Mouse (Mus musculus) kidney, embryonic 16.5 days (tissue): ENCODE measurements around the gene Tubd1. TPM values are rescaled to one million over a fixed set of nuclear protein-coding genes. Genes with fewer than 3 reads are reported as not detected.

ENCODE experiments used
- ATAC-seq: fragments of 200-750 bp; cut with Nextera tagmentation; 2 replicates; pipeline ENCODE4 v1.8.0; 2017; ENCODE audit warnings: moderate TSS enrichment; ENCODE audit not compliant: low FRiP score, low TSS enrichment
- H3K27ac ChIP-seq: fragments of 300-500 bp; sonication (generic); 2 replicates; pipeline ENCODE4 v1.5.1; 2014; ENCODE audit warnings: low read length
- H3K27me3 ChIP-seq: fragments of 300-500 bp; sonication (generic); 2 replicates; pipeline ENCODE4 v1.6.1; 2014; ENCODE audit warnings: low read length, control low read depth, mixed read lengths; ENCODE audit not compliant: insufficient read depth
- H3K36me3 ChIP-seq: fragments of 300-500 bp; sonication (generic); 2 replicates; pipeline ENCODE4 v1.6.1; 2014; ENCODE audit warnings: low read length, control low read depth, mixed read lengths; ENCODE audit not compliant: insufficient read depth
- H3K4me1 ChIP-seq: fragments of 300-500 bp; sonication (generic); 2 replicates; pipeline ENCODE4 v1.6.1; 2014; ENCODE audit warnings: low read length, control low read depth, mixed read lengths; ENCODE audit not compliant: insufficient read depth
- H3K4me2 ChIP-seq: fragments of 300-500 bp; sonication (generic); replicated peaks from 2 replicates; pipeline ENCODE4 v1.6.1; 2014; ENCODE audit warnings: low read depth, low read length
- H3K4me3 ChIP-seq: fragments of 300-500 bp; sonication (generic); 2 replicates; pipeline ENCODE4 v1.5.1; 2014; ENCODE audit warnings: mild to moderate bottlenecking, low read length
- H3K9ac ChIP-seq: fragments of 300-500 bp; sonication (generic); replicated peaks from 2 replicates; pipeline ENCODE4 v1.6.1; 2014; ENCODE audit warnings: low read length
- H3K9me3 ChIP-seq: fragments of 300-500 bp; sonication (generic); 2 replicates; pipeline ENCODE4 v1.6.1; 2016; ENCODE audit warnings: low read length, control low read depth
- WGBS: fragments of 180-500 bp; shearing (Covaris S2); extraction: QIAGEN DNeasy Blood & Tissue Kit; methylation state at CpG from one replicate; pipeline ENCODE4 v1.1.7; 2014; 5-methylcytosine and 5-hydroxymethylcytosine counted together
- polyA plus RNA-seq: library from polyadenylated mRNA; unstranded; fragments of >200 nt; fragmentation: Nextera tagmentation; extraction: Ambion mirVana; gene quantifications from 2 replicates; pipeline ENCODE4 v1.2.1, GENCODE M21; 2015

Tubd1 gene
- polyA plus RNA-seq, 1 experiment from 2014 or later, result 13.6 TPM

GRCm38 (mm10) chr11:86545556-86545955, 765 bp downstream of the Tubd1 start:
- no peaks in the 10 kb centered on the region for H3K9me3 ChIP-seq
- H3K4me3 ChIP-seq, result peak overlapping the region; percentile 94
- WGBS, result 75% methylated on average over 8 of the region's 8 CpGs
- no peak for ATAC-seq
- peaks cover 22% of the 10 kb centered on the region; the same call in 1 of the 2 replicates for H3K4me1 ChIP-seq
- H3K9ac ChIP-seq, result peak overlapping the region; percentile 68
- H3K27me3 ChIP-seq, result no peaks in the 10 kb centered on the region
- peak overlapping the region; percentile 61; the same call in 1 of the 2 replicates for H3K27ac ChIP-seq
- H3K4me2 ChIP-seq, result peak overlapping the region; percentile 66
- H3K36me3 ChIP-seq, result peaks cover 9% of the 10 kb centered on the region; the same call in 1 of the 2 replicates

GRCm38 (mm10) chr11:86547412-86547811, 2.6 kb downstream of the Tubd1 start:
- H3K4me3 ChIP-seq, result no peak overlapping the region
- H3K36me3 ChIP-seq, result peaks cover 9% of the 10 kb centered on the region; the same call in 1 of the 2 replicates
- no peak overlapping the region for H3K27ac ChIP-seq
- no peaks in the 10 kb centered on the region for H3K9me3 ChIP-seq
- no peak overlapping the region for H3K9ac ChIP-seq
- ATAC-seq, result no peak
- no peaks in the 10 kb centered on the region for H3K27me3 ChIP-seq
- no peak overlapping the region for H3K4me2 ChIP-seq
- WGBS, result 100% methylated on average over 1 of the region's 1 CpGs
- peaks cover 16% of the 10 kb centered on the region; the same call in 1 of the 2 replicates for H3K4me1 ChIP-seq

GRCm38 (mm10) chr11:86553525-86553924, 8.7 kb downstream of the Tubd1 start:
- H3K9ac ChIP-seq, result no peak overlapping the region
- no peak overlapping the region for H3K4me3 ChIP-seq
- H3K9me3 ChIP-seq, result no peaks in the 10 kb centered on the region
- WGBS, result 90% methylated on average over 6 of the region's 6 CpGs
- no peaks in the 10 kb centered on the region for H3K27me3 ChIP-seq
- no peaks in the 10 kb centered on the region for H3K4me1 ChIP-seq
- no peak for ATAC-seq
- H3K4me2 ChIP-seq, result no peak overlapping the region
- peaks cover 15% of the 10 kb centered on the region; the same call in 1 of the 2 replicates for H3K36me3 ChIP-seq
- H3K27ac ChIP-seq, result no peak overlapping the region

- no peak overlapping the region for H3K27ac ChIP-seq
- 68% methylated on average over 4 of the region's 4 CpGs for WGBS
- H3K4me2 ChIP-seq, result no peak overlapping the region
- ATAC-seq, result no peak
- no peaks in the 10 kb centered on the region for H3K9me3 ChIP-seq
- no peaks in the 10 kb centered on the region for H3K27me3 ChIP-seq
- peaks cover 9% of the 10 kb centered on the region; the same call in 1 of the 2 replicates for H3K36me3 ChIP-seq
- H3K4me1 ChIP-seq, result no peaks in the 10 kb centered on the region
- H3K9ac ChIP-seq, result no peak overlapping the region
- H3K4me3 ChIP-seq, result no peak overlapping the region
These were observed 13.5 kb downstream of the Tubd1 start for GRCm38 (mm10) chr11:86558258-86558657.

- no peak overlapping the region for H3K4me3 ChIP-seq
- no peak; the same call in 1 of the 2 replicates for ATAC-seq
- WGBS, result 68% methylated on average over 3 of the region's 3 CpGs
- 0 out of 2 replicates have a peak, but pooled peaks cover 6% of the 10 kb centered on the region for H3K36me3 ChIP-seq
- no peaks in the 10 kb centered on the region for H3K9me3 ChIP-seq
- H3K27ac ChIP-seq, result no peak overlapping the region
- H3K4me1 ChIP-seq, result peaks cover 22% of the 10 kb centered on the region
- no peak overlapping the region for H3K9ac ChIP-seq
- H3K27me3 ChIP-seq, result no peaks in the 10 kb centered on the region
- no peak overlapping the region for H3K4me2 ChIP-seq
These were observed 23.6 kb downstream of the Tubd1 start for GRCm38 (mm10) chr11:86568425-86568824.

GRCm38 (mm10) chr11:86570261-86570746, 25.5 kb downstream of the Tubd1 start:
- Histone ChIP-seq H3K36me3 (0 out of 2 replicates have a peak, but pooled peaks cover 6% of the 10 kb centered on the region), H3K9me3 (no peaks in the 10 kb centered on the region), H3K4me3 (no peak overlapping the region), H3K27ac (peak overlapping the region; percentile 2; the same call in 1 of the 2 replicates), H3K4me2 (no peak overlapping the region), H3K9ac (no peak overlapping the region), H3K27me3 (no peaks in the 10 kb centered on the region), H3K4me1 (peaks cover 22% of the 10 kb centered on the region)
- ATAC-seq, result no peak
- 27% methylated on average over 9 of the region's 9 CpGs for WGBS

- Histone ChIP-seq H3K4me3 (no peak overlapping the region), H3K9ac (no peak overlapping the region; the same call in 1 of the 2 replicates), H3K4me2 (peak overlapping the region; percentile 22; the same call in 1 of the 2 replicates), H3K36me3 (0 out of 2 replicates have a peak, but pooled peaks cover 6% of the 10 kb centered on the region), H3K4me1 (peaks cover 27% of the 10 kb centered on the region), H3K27ac (peak overlapping the region; percentile 76), H3K27me3 (no peaks in the 10 kb centered on the region), H3K9me3 (no peaks in the 10 kb centered on the region)
- WGBS, result 35% methylated on average over 15 of the region's 15 CpGs
- ATAC-seq, result peak; percentile 85
These were observed 26.5 kb downstream of the Tubd1 start for GRCm38 (mm10) chr11:86571047-86571855.

- Histone ChIP-seq H3K9ac (no peak overlapping the region), H3K27ac (peak overlapping the region; percentile 76), H3K4me1 (peaks cover 32% of the 10 kb centered on the region), H3K9me3 (no peaks in the 10 kb centered on the region), H3K4me2 (peak overlapping the region; percentile 22; the same call in 1 of the 2 replicates), H3K4me3 (no peak overlapping the region), H3K36me3 (0 out of 2 replicates have a peak, but pooled peaks cover 6% of the 10 kb centered on the region), H3K27me3 (no peaks in the 10 kb centered on the region)
- no peak for ATAC-seq
- WGBS, result 72% methylated on average over 4 of the region's 4 CpGs
These were observed 27.1 kb downstream of the Tubd1 start for GRCm38 (mm10) chr11:86571871-86572270.

GRCm38 (mm10) chr11:86572623-86573022, 27.8 kb downstream of the Tubd1 start:
- H3K4me1 ChIP-seq, result peaks cover 40% of the 10 kb centered on the region
- no peaks in the 10 kb centered on the region for H3K9me3 ChIP-seq
- no peaks in the 10 kb centered on the region for H3K27me3 ChIP-seq
- H3K9ac ChIP-seq, result no peak overlapping the region
- ATAC-seq, result no peak
- no peaks in the 10 kb centered on the region for H3K36me3 ChIP-seq
- WGBS, result 56% methylated on average over 2 of the region's 2 CpGs
- H3K27ac ChIP-seq, result no peak overlapping the region
- H3K4me2 ChIP-seq, result no peak overlapping the region
- H3K4me3 ChIP-seq, result no peak overlapping the region
